Mouse (Mus musculus): ENCODE results near the gene Tapt1. TPM values are rescaled to one million over a fixed set of nuclear protein-coding genes. Genes with fewer than 3 reads are reported as not detected.
A peak's percentile ranks its signal among the peaks of the same experiment; 100 is the strongest.

Tapt1 gene
- polyA plus RNA-seq, 1 experiment from 2014 or later = 26.3 TPM

GRCm38 (mm10) chr5:44174046-44174445 lies 52.4 kb downstream of the Tapt1 start:
- no peak for ATAC-seq
- Histone ChIP-seq H3K36me3 (peaks cover 18% of the 10 kb centered on the region), H3K4me3 (replicated peaks) (no peak overlapping the region), H3K9me3 (no peaks in the 10 kb centered on the region), H3K4me1 (replicated peaks) (no peaks in the 10 kb centered on the region), H3K27ac (no peak overlapping the region), H3K27me3 (replicated peaks) (no peaks in the 10 kb centered on the region), H3K4me2 (replicated peaks) (no peak overlapping the region), H3K9ac (no peak overlapping the region)
- 88% methylated on average over 5 of the region's 5 CpGs for WGBS

GRCm38 (mm10) chr5:44166866-44167265 lies 59.6 kb downstream of the Tapt1 start:
- WGBS = 80% methylated on average over 6 of the region's 6 CpGs
- Histone ChIP-seq H3K4me2 (replicated peaks) (no peak overlapping the region), H3K27ac (no peak overlapping the region), H3K4me3 (replicated peaks) (no peak overlapping the region), H3K36me3 (0 out of 2 replicates have a peak, but pooled peaks cover 3% of the 10 kb centered on the region), H3K9ac (no peak overlapping the region), H3K9me3 (no peaks in the 10 kb centered on the region), H3K4me1 (replicated peaks) (no peaks in the 10 kb centered on the region), H3K27me3 (replicated peaks) (no peaks in the 10 kb centered on the region)
- no peak for ATAC-seq

- Histone ChIP-seq H3K9ac (no peak overlapping the region), H3K36me3 (no peaks in the 10 kb centered on the region), H3K4me3 (replicated peaks) (no peak overlapping the region), H3K27ac (no peak overlapping the region), H3K9me3 (no peaks in the 10 kb centered on the region), H3K4me1 (replicated peaks) (no peaks in the 10 kb centered on the region), H3K27me3 (replicated peaks) (no peaks in the 10 kb centered on the region), H3K4me2 (replicated peaks) (no peak overlapping the region)
- 46% methylated on average over 2 of the region's 2 CpGs for WGBS
- ATAC-seq = 0 out of 2 replicates have a peak, but pooled peaks have one; percentile 14
These were observed 60.6 kb downstream of the Tapt1 start for GRCm38 (mm10) chr5:44165854-44166253.

- WGBS = 52% methylated on average over 7 of the region's 7 CpGs
- ATAC-seq = no peak
These were observed 62.1 kb downstream of the Tapt1 start for GRCm38 (mm10) chr5:44164233-44164776.

GRCm38 (mm10) chr5:44163318-44163717 lies 63.1 kb downstream of the Tapt1 start:
- Histone ChIP-seq H3K27me3 (replicated peaks) (no peaks in the 10 kb centered on the region), H3K36me3 (no peaks in the 10 kb centered on the region), H3K9ac (no peak overlapping the region), H3K27ac (no peak overlapping the region), H3K4me2 (replicated peaks) (no peak overlapping the region), H3K9me3 (no peaks in the 10 kb centered on the region), H3K4me3 (replicated peaks) (no peak overlapping the region), H3K4me1 (replicated peaks) (0 out of 2 replicates have a peak, but pooled peaks cover 3% of the 10 kb centered on the region)
- ATAC-seq = no peak
- WGBS = 92% methylated on average over 3 of the region's 3 CpGs

More at GRCm38 (mm10) chr5:44164233-44164776, 62.1 kb downstream of the Tapt1 start:
- Histone ChIP-seq H3K27me3 (replicated peaks) (no peaks in the 10 kb centered on the region), H3K27ac (no peak overlapping the region), H3K4me3 (replicated peaks) (no peak overlapping the region), H3K9me3 (no peaks in the 10 kb centered on the region), H3K9ac (no peak overlapping the region), H3K36me3 (no peaks in the 10 kb centered on the region), H3K4me2 (replicated peaks) (no peak overlapping the region), H3K4me1 (replicated peaks) (0 out of 2 replicates have a peak, but pooled peaks cover 3% of the 10 kb centered on the region)

- 85% methylated on average over 7 of the region's 7 CpGs for WGBS
- Histone ChIP-seq H3K9me3 (no peaks in the 10 kb centered on the region), H3K36me3 (no peaks in the 10 kb centered on the region), H3K4me3 (replicated peaks) (no peak overlapping the region), H3K9ac (no peak overlapping the region), H3K27me3 (replicated peaks) (no peaks in the 10 kb centered on the region), H3K27ac (no peak overlapping the region), H3K4me1 (replicated peaks) (0 out of 2 replicates have a peak, but pooled peaks cover 3% of the 10 kb centered on the region), H3K4me2 (replicated peaks) (no peak overlapping the region)
- ATAC-seq = no peak
These were observed 63.6 kb downstream of the Tapt1 start for GRCm38 (mm10) chr5:44162786-44163185.

GRCm38 (mm10) chr5:44159679-44160438 lies 66.6 kb downstream of the Tapt1 start:
- WGBS = 59% methylated on average over 4 of the region's 4 CpGs
- Histone ChIP-seq H3K27me3 (replicated peaks) (no peaks in the 10 kb centered on the region), H3K36me3 (no peaks in the 10 kb centered on the region), H3K9me3 (no peaks in the 10 kb centered on the region), H3K4me3 (replicated peaks) (no peak overlapping the region), H3K4me1 (replicated peaks) (0 out of 2 replicates have a peak, but pooled peaks cover 3% of the 10 kb centered on the region), H3K4me2 (replicated peaks) (no peak overlapping the region), H3K9ac (no peak overlapping the region), H3K27ac (no peak overlapping the region)
- ATAC-seq = peak; percentile 85

- Histone ChIP-seq H3K9me3 (no peaks in the 10 kb centered on the region), H3K27ac (no peak overlapping the region), H3K36me3 (no peaks in the 10 kb centered on the region), H3K4me3 (replicated peaks) (no peak overlapping the region), H3K9ac (no peak overlapping the region), H3K4me2 (replicated peaks) (no peak overlapping the region), H3K27me3 (replicated peaks) (no peaks in the 10 kb centered on the region), H3K4me1 (replicated peaks) (0 out of 2 replicates have a peak, but pooled peaks cover 3% of the 10 kb centered on the region)
- peak; percentile 31 for ATAC-seq
- 90% methylated on average over 2 of the region's 2 CpGs for WGBS
These were observed 67.2 kb downstream of the Tapt1 start for GRCm38 (mm10) chr5:44159231-44159630.

- no peak overlapping the region for H3K9ac ChIP-seq
- H3K9me3 ChIP-seq = no peaks in the 10 kb centered on the region
- 91% methylated on average over 3 of the region's 3 CpGs for WGBS
- 0 out of 2 replicates have a peak, but pooled peaks cover 5% of the 10 kb centered on the region for H3K4me1 ChIP-seq (replicated peaks)
- no peaks in the 10 kb centered on the region for H3K36me3 ChIP-seq
- H3K27ac ChIP-seq = no peak overlapping the region
- no peak overlapping the region for H3K4me3 ChIP-seq (replicated peaks)
- ATAC-seq = no peak
- no peaks in the 10 kb centered on the region for H3K27me3 ChIP-seq (replicated peaks)
- H3K4me2 ChIP-seq (replicated peaks) = no peak overlapping the region
These were observed 68.0 kb downstream of the Tapt1 start for GRCm38 (mm10) chr5:44158458-44158857.

GRCm38 (mm10) chr5:44157760-44158159 lies 68.7 kb downstream of the Tapt1 start:
- Histone ChIP-seq H3K4me2 (replicated peaks) (no peak overlapping the region), H3K27ac (no peak overlapping the region), H3K9ac (no peak overlapping the region), H3K27me3 (replicated peaks) (no peaks in the 10 kb centered on the region), H3K4me1 (replicated peaks) (0 out of 2 replicates have a peak, but pooled peaks cover 5% of the 10 kb centered on the region), H3K9me3 (no peaks in the 10 kb centered on the region), H3K4me3 (replicated peaks) (no peak overlapping the region), H3K36me3 (no peaks in the 10 kb centered on the region)
- ATAC-seq = peak; percentile 46
- 50% methylated on average over 6 of the region's 6 CpGs for WGBS

GRCm38 (mm10) chr5:44153050-44153449 lies 73.4 kb downstream of the Tapt1 start:
- no peak overlapping the region for H3K4me2 ChIP-seq (replicated peaks)
- ATAC-seq = no peak

GRCm38 (mm10) chr5:44151327-44152051 lies 74.9 kb downstream of the Tapt1 start:
- no peak overlapping the region for H3K4me2 ChIP-seq (replicated peaks)
- WGBS = 38% methylated on average over 4 of the region's 4 CpGs

More at GRCm38 (mm10) chr5:44153050-44153449, 73.4 kb downstream of the Tapt1 start:
- Histone ChIP-seq H3K27ac (no peak overlapping the region), H3K36me3 (no peaks in the 10 kb centered on the region), H3K9me3 (0 out of 2 replicates have a peak, but pooled peaks cover 3% of the 10 kb centered on the region), H3K4me3 (replicated peaks) (no peak overlapping the region), H3K4me1 (replicated peaks) (0 out of 2 replicates have a peak, but pooled peaks cover 4% of the 10 kb centered on the region), H3K9ac (no peak overlapping the region), H3K27me3 (replicated peaks) (no peaks in the 10 kb centered on the region)
- WGBS = 56% methylated on average over 1 of the region's 1 CpGs

More at GRCm38 (mm10) chr5:44151327-44152051, 74.9 kb downstream of the Tapt1 start:
- Histone ChIP-seq H3K27me3 (replicated peaks) (no peaks in the 10 kb centered on the region), H3K27ac (peak overlapping the region; percentile 76), H3K9me3 (0 out of 2 replicates have a peak, but pooled peaks cover 3% of the 10 kb centered on the region), H3K4me1 (replicated peaks) (0 out of 2 replicates have a peak, but pooled peaks cover 4% of the 10 kb centered on the region), H3K4me3 (replicated peaks) (no peak overlapping the region), H3K9ac (no peak overlapping the region), H3K36me3 (no peaks in the 10 kb centered on the region)
- ATAC-seq = peak; percentile 84
